Mouse (Mus musculus) spleen, adult 2 months (tissue): Measurements from ENCODE around the gene 5730596B20Rik. TPM values are rescaled to one million over a fixed set of nuclear protein-coding genes. Genes with fewer than 3 reads are reported as not detected.

Experiments
- DNase-seq, 2 experiments: peaks; one replicate each; pipeline versions ENCODE4 v3.0.0 to v3.0.0-alpha.2; 2012 to 2021; ENCODE audit warnings: low spot score in 2 of 2, low read depth in 1 of 2
- H3K27ac ChIP-seq: fragments of 200-500 bp; 2 replicates; pipeline ENCODE4 v1.5.1; 2012; ENCODE audit warnings: low read length, inconsistent platforms; ENCODE audit not compliant: insufficient read depth
- H3K27me3 ChIP-seq: fragments of 200-500 bp; 2 replicates; pipeline ENCODE4 v1.6.1; 2012; ENCODE audit warnings: mild to moderate bottlenecking, moderate library complexity, low read length, inconsistent platforms; ENCODE audit not compliant: control insufficient read depth, insufficient read depth
- H3K36me3 ChIP-seq: fragments of 200-500 bp; 2 replicates; pipeline ENCODE4 v1.6.1; 2012; ENCODE audit warnings: mild to moderate bottlenecking, low read length, inconsistent platforms; ENCODE audit not compliant: control insufficient read depth, insufficient read depth
- H3K4me1 ChIP-seq: fragments of 200-500 bp; 2 replicates; pipeline ENCODE4 v1.6.1; 2011; ENCODE audit warnings: inconsistent platforms; ENCODE audit not compliant: control insufficient read depth, insufficient read depth, insufficient read length
- H3K4me3 ChIP-seq: fragments of 200-500 bp; 2 replicates; pipeline ENCODE4 v1.5.1; 2011; ENCODE audit warnings: mild to moderate bottlenecking, inconsistent platforms; ENCODE audit not compliant: insufficient read depth, insufficient read length; ENCODE audit errors: extremely low read depth
- CTCF ChIP-seq: fragments of 200-500 bp; IDR thresholded peaks from 2 replicates; pipeline ENCODE4 v1.5.1; 2011; ENCODE audit warnings: mild to moderate bottlenecking, inconsistent platforms; ENCODE audit not compliant: insufficient read depth, insufficient read length, insufficient replicate concordance; ENCODE audit errors: extremely low read depth
- POLR2A ChIP-seq: fragments of 200-500 bp; IDR thresholded peaks from 2 replicates; pipeline ENCODE4 v1.6.1; 2011; ENCODE audit warnings: low read depth, low read length, inconsistent platforms
- WGBS: fragments of 180-500 bp; shearing (Covaris S2); methylation state at CpG from one replicate; pipeline ENCODE4 v1.1.7; 2018; 5-methylcytosine and 5-hydroxymethylcytosine counted together
- polyA plus RNA-seq: library from polyadenylated mRNA; depleted of rRNA; stranded (reverse); fragments of >200 nt; gene quantifications from 2 replicates; pipeline ENCODE4 v1.2.3, GENCODE M21; 2012

Gene 5730596B20Rik
- polyA plus RNA-seq, 1 experiment = not detected

DNA sequence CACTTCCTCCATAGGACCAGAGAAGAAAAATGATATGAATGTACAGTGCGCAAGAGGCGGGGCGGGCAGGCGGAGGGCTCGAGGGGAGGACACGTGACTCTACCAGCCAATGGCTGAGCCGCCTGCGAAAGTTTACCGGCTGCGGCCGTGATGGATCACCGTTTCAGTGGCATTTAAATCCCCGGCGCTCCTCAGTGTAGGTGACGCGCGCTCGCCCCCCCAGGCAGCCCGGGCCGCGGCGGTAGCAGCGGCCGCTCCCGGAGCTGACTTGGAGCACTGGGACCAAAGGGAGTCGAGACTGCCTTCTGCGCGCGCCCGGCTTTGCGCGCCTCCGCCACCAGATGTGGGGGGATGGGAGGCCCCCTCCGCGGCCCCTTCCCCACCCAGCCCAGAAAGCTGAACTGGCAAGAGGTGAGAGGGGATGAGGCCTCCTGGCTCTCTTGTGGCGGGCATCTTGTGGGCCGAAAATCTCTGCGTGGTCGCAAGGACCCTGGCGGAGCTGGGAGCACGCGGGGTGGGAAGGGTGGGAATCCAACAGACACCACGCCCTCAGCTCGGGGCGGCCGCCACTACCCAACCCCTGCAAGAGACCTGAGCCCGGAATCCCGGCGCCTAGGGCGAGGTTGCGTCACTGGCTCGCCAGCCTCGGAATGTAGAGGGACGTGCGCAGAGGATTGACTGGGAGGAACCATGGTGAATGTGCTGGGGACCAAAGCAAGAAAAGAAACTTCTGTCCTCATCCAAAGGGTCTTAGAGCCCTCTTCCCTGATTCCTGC is 18.8 kb upstream of the 5730596B20Rik start, which contains the start of gene Hoxa1:
TSS of gene Hoxa1 (minus strand) at position 42 of the 776 bp plus-strand sequence.
- peaks cover 22% of the 10 kb centered on the region for H3K27me3 ChIP-seq
- no peak within 1 kb of the TSS for H3K27ac ChIP-seq
- DNase-seq = peak; percentile 9 to 48
- TF ChIP-seq CTCF (no peak), POLR2A (no peak)
- peaks cover 5% of the 10 kb centered on the region for H3K4me1 ChIP-seq
- no peaks in the 10 kb centered on the region for H3K36me3 ChIP-seq
- under 1% methylated on average over 54 of the region's 55 CpGs for WGBS
- H3K4me3 ChIP-seq = peak within 1 kb of the TSS; percentile 58

DNA sequence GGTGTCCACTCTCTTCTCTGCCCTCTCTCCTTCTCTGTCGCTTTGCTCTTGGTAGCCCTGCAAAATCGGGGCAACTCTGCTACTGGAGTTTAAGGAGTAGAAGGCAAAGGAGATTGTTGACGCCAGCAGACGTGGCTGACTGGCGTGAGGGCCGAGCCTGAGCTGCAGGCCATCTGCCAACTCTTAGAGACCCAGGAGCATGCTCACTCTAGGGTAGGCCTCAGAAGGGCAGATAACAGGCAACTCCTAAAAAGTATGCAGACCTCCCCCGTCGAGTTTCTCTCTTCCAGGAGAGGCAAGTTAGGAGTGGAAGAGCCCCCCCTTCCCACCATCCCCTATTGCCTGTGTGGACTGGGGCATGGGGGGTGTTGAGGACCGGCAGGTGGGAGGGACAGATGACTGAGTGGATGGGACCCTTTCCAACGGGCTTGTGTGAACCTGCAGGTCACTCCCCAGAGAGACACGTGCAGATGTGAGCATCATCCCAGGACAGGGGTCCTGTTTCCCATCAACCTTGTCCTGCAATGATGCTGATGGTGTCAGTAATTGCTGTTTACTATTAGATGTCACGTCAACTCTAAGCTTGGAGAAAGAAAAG is 18.0 kb upstream of the 5730596B20Rik start:
- Histone ChIP-seq H3K4me1 (peaks cover 5% of the 10 kb centered on the region), H3K4me3 (no peak overlapping the region; the same call in 1 of the 2 replicates), H3K27ac (no peak overlapping the region), H3K27me3 (peaks cover 26% of the 10 kb centered on the region), H3K36me3 (no peaks in the 10 kb centered on the region)
- WGBS = 44% methylated on average over 12 of the region's 12 CpGs
- TF ChIP-seq CTCF = no peak
- TF ChIP-seq POLR2A = no peak
- no peak for DNase-seq

DNA sequence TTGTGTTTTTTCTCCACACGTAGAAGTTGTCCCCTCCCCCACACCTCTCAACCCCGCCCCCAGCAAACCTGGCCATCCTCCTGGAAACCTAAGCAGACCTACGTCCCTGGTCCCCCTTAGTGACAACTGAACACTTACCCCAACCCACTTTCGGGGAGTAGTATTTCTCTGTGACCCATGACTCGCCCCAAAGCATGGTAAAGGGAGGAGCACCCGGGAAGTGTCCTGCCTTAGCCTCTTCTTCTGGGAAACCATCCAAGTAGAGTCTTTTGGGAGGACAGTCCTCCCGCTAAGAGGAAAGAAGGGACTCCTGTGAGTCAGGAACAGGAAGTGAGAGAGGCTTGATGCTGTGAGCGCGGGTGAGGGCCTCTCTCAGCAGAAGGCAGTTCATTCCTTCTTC is 17.3 kb upstream of the 5730596B20Rik start:
- 13% methylated on average over 9 of the region's 9 CpGs for WGBS

DNA sequence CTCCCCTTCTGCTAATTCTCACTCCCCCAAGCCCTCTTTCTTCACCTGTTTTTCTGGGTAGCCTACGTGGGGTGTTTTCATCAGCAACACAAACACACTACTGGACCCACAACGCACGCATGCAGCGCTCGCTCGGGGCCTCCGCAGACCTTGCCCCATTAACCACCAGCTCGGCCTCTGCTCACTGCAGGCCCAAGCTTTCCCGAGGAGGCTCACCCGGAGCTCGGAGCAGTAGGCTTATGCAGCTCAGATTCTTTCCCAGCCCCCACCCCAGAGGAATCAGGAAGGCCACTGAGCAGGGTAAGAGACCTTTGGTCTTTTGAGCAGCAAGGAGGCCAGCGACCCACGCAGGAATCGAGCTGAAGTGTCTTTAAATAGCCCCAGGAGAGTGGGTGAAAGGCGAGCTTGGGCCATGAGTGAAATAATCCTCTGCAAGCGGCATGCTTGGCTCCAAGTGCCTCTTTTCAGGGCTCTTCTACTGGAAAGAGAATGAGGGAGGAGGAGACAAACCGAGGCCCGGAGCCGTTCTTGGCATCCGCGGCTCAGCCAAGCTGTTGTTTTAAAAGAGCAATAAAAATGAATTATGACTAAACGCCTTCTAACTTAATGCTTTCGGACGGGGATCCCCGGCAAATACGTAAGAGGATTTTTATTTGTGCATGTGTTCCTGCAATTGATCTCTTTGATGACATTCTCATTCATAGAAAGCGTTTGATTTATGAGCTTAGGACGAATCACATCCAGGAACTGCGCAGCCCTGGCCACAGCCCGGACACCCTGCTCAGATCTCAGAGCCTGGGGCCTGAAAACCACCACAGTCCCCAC is 16.6 kb upstream of the 5730596B20Rik start:
- DNase-seq = no peak
- H3K27ac ChIP-seq = peak overlapping the region; percentile 18; the same call in 1 of the 2 replicates
- peaks cover 5% of the 10 kb centered on the region for H3K4me1 ChIP-seq

More for the DNA sequence above, 17.3 kb upstream of the 5730596B20Rik start:
- peaks cover 5% of the 10 kb centered on the region for H3K4me1 ChIP-seq
- H3K27ac ChIP-seq = no peak overlapping the region
- no peaks in the 10 kb centered on the region for H3K36me3 ChIP-seq
- no peak for DNase-seq
- no peak overlapping the region for H3K4me3 ChIP-seq
- TF ChIP-seq CTCF (no peak), POLR2A (no peak)
- H3K27me3 ChIP-seq = peaks cover 26% of the 10 kb centered on the region

DNA sequence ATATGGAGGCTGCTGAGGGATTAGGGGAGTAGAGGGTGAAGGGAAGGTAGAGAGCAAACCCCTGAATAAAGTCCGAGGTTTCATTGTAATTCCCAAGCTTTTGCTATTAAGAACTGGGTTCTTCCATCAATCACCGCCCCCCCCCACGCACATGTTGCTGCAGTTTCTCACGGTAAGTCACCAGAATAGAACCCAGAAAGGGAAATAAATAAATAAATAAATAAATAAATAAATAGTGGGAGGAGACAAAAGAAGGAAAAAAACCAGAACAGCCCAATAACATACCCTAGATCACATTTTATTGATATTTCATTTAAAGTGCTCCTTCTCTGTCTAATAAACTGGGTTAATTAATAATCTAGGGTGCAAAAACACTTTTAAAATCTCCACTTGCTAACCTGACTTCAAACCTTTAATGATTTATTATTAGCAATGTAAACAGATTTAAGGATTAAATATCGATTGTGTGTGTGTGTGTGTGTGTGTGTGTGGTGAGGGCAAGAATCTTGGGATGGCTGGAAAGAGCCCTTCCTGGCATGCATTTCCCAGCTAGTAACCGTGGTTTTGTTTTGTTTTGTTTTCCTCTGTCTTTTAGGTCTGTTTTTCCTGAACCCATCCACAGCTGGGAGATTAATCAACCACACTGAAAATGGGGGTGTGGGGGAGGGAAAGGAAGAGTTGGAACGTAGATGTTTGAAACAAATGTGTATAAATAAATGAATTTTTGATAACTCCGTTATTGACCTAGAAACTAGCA is 15.8 kb upstream of the 5730596B20Rik start:
- Histone ChIP-seq H3K4me3 (no peak overlapping the region), H3K27ac (no peak overlapping the region), H3K4me1 (peaks cover 5% of the 10 kb centered on the region), H3K36me3 (no peaks in the 10 kb centered on the region), H3K27me3 (peaks cover 27% of the 10 kb centered on the region)
- whole genome bisulfite sequencing = 67% methylated on average over 8 of the region's 8 CpGs
- TF ChIP-seq POLR2A = no peak
- TF ChIP-seq CTCF = no peak
- no peak for DNase-seq

More for the DNA sequence above, 16.6 kb upstream of the 5730596B20Rik start:
- Histone ChIP-seq H3K36me3 (no peaks in the 10 kb centered on the region), H3K27me3 (peaks cover 26% of the 10 kb centered on the region), H3K4me3 (no peak overlapping the region)
- WGBS = 26% methylated on average over 30 of the region's 30 CpGs
- TF ChIP-seq POLR2A (no peak), CTCF (no peak)

DNA sequence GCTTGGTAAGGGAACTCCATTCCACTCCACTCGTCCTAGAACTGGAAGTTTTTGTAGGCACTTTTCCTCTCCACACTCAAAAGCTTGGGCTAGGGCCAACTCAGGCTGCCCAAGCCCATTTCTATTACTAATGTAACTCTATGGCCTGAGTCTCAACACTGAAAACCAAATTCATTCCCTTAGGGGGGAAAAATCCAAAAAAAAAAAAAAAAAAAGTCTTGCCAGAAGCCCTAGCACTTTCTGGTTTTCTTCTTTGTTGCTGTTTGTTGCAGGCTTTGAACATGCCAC is 15.3 kb upstream of the 5730596B20Rik start:
- WGBS = 71% methylated on average over 1 of the region's 1 CpGs
- no peak for TF ChIP-seq POLR2A
- TF ChIP-seq CTCF = no peak
- Histone ChIP-seq H3K27ac (no peak overlapping the region), H3K27me3 (peaks cover 28% of the 10 kb centered on the region), H3K4me1 (peaks cover 5% of the 10 kb centered on the region), H3K36me3 (no peaks in the 10 kb centered on the region), H3K4me3 (no peak overlapping the region)
- no peak for DNase-seq
